Mouse (Mus musculus) mesoderm, embryonic 11.5 days (tissue): Measurements from ENCODE around the gene Cdca7.

Experiments
- DNase-seq: peaks from one replicate; pipeline ENCODE4 v3.0.0-alpha.2; 2012; ENCODE audit warnings: low read depth, low spot score

Cdca7 gene

GRCm38 (mm10) chr2:72491650-72492049 lies 15.7 kb downstream of the Cdca7 start:
- DNase-seq, result no peak

DNA sequence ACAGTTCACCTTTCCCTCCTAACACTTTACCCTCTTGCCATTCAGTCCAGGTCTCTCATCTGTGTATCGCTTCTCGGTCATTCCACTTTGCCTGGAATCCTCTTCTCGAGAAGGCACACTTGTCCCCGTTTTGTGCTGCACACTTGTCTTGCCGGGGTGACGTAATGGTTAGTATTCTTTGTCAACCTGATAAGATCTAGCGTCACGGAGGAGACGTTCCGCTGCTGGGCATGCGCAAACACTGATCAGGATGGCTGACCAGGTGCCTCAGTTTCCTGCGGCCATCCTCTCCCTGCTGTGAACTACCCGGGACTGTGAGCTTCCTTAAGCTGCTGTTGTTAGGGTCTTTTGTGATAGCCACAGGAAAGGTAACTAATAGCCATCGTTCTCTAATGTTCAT lies 17.1 kb downstream of the Cdca7 start:
- no peak for DNase-seq

- no peak for DNase-seq
These were observed 23.2 kb downstream of the Cdca7 start for GRCm38 (mm10) chr2:72499074-72499721.

- no peak for DNase-seq
These were observed 23.9 kb downstream of the Cdca7 start for GRCm38 (mm10) chr2:72499782-72500411.

DNA sequence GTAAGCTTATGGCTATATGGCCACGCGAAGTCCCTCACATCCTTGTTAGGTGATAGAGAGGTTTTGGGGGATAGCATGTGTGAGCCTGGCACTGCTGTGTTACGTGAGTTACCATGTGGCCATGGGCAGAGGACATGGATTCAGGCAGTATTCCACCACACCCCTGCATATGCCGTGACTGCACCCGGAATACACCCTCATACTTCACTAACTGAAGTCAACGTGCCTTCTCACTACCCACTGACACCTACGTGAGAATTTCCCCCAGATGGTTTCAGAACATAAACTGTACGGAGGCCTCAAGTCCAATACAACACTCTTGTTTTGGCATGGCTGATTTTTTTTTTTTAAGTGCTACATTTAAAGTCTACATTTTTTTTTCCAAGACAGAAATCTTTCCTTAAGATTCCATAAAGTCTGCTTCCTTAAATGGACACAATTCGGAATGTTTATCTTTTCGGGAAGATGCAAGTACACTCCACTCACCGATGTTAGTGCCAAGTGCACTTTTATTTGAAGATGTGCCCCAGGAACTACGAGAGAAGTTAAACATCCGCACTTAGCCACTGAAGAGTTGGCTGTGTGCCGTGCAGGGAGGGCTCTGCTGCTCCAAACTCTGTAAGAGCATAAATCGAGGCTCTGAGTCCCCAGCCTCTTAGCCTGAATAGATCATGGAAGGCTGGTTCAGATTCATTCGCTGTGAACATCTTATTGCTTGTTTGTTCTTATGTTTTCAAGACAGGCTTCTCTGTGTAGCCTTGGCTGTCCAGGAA lies 26.3 kb downstream of the Cdca7 start:
- no peak for DNase-seq

DNA sequence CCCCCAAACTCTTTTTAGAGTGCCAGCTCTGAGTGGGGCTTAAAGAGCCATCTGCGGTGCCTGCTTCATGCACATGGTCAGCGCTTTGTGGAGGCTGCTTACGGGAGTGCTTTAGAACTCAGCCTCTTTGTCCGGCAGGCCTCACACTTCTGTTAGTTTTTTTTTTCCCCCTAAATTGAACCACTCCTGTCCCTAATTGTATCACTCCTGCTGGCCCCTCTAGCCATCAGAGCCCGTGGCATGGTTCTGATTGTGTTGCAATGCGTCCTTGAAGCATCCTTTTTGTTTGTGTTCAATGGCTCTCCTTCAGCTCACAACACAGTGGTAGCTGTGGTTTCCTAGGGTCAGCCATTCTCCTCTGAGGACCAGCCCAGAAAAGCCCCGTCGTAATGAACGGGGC lies 27.7 kb downstream of the Cdca7 start:
- no peak for DNase-seq

DNA sequence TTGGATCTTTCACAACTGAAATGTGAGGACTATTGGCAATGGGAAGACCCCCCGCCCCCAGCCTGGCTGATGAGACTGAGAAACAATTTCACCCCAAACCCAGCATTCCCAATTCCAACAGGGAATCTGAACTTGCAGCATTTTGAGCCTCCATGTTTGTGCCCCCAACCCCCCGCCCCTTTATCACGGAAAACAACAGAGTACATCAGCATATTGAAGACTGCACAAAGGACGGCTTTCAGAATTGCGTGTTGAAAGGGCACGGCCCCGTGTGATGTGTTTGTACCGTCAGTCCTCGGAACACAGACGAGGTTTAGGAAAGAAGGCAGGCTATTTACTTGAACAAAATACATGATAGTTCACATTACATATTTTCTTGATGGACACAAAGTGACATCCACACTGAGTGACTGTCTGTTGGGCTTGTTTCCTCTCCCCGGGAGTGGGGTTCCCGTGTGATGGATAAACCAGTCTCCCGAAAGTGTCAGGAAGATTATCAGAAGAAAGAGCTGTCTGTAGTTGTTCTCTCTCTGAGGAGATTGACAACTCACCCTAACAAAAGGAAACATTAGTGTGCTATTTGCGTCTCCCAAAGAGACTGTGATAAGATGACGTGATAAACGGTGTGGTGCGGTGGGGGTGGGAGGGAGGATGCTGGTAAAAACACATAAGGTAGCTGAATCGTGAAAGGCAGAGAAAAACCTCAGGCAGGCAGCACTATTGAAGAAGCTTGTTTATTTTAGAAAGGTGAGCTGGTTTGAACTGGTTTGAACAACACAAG lies 32.1 kb downstream of the Cdca7 start:
- DNase-seq, result no peak

GRCm38 (mm10) chr2:72508891-72509290 lies 32.9 kb downstream of the Cdca7 start:
- no peak for DNase-seq

DNA sequence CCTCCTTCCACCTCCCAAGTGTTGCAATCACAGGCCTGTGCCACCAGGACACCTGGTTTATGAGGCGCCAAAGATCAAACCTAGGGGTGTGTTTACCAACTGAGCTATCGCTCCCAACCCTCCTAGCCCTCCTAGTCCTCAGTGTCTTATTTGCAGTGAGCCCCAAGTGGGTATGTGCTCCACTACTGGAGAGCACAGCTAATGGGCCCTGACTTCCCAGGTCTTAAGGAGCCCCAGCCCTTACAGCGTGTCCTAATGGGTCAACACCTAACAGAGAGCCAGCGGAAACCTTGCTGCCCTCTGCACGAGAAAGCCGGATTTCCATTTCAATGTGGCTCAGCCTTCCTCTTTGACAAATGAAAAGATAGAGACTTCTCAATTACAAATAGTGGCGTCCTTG lies 39.6 kb downstream of the Cdca7 start:
- DNase-seq, result no peak

GRCm38 (mm10) chr2:72515971-72516719 lies 40.2 kb downstream of the Cdca7 start:
- peak; percentile 89 for DNase-seq

GRCm38 (mm10) chr2:72516720-72517089 lies 40.7 kb downstream of the Cdca7 start:
- no peak for DNase-seq

DNA sequence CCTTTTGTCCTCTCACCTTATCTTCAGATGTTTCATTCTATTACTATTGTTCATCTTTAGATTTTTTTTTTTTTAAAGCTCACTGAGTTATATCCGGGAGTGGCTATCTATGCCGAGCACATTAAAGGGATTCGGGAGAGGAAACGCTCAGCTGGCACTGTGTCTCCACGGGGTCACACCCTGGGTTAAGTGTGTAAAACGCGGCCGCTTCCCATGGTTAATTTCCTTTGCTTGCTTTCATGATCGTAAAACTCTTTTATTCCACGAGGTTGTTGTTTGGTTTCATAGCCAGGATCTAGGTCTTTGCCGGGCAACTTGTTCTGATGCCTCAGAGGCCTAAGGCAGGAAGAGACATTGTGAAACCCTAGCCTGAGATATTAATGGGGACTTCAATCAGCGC lies 48.1 kb downstream of the Cdca7 start:
- no peak for DNase-seq

GRCm38 (mm10) chr2:72525556-72525955 lies 49.6 kb downstream of the Cdca7 start:
- DNase-seq, result no peak

GRCm38 (mm10) chr2:72529026-72529357 lies 53.0 kb downstream of the Cdca7 start:
- no peak for DNase-seq

DNA sequence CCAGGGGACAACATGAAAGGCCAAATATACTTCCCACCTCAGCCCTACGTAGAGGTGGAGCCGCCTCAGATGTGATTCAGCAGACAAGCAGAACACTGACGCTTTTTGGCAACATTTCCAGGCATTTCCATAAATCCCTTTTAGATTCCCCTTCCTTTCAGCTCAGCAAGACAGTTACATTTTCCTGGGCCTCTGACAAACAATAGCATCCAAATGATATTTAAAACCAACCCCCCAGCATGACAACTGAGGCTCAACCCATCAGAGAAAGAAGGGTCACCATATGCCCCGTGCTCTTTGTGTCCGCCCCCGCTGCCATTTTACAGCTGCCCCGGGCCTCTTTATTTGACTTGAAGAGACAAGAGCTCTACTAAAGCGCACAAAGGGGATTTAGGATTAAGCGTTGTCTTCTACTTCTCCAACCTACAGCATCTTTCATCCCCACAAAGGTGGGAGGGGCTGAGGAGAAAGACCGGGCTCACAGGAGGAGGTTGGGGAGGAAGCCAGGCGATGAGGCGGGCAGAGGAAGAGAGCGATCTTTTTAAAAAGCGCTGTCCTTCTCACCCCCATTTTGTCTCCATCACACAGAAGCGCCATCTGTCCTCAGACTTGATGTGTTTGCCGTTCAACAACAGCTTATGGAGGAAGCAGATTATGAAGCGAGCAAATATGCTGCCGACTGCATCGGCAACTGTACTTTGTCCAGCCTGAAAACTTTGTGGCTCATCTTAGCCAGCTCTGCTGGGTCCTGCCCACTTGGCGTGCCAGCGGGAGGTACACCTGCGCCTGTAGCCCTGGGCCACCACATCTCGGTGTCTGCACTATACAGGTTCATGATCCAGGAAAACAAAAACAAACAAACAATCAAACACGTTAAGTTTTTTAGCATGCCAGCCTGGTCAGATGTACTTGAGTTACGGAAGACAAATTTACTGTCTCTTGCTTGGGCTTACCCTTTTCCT lies 53.7 kb downstream of the Cdca7 start:
- DNase-seq, result peak; percentile 48

- DNase-seq, result no peak
These were observed 59.9 kb downstream of the Cdca7 start for GRCm38 (mm10) chr2:72535889-72536288.
